Mouse (Mus musculus): ENCODE data around the gene Mpp5.
A peak's percentile ranks its signal among the peaks of the same experiment; 100 is the strongest.

Gene Mpp5

GRCm38 (mm10) chr12:78748557-78749377 is at the start of gene Mpp5:
Gene Mpp5, plus strand, starts transcription at chr12:78748907.
- peak; percentile 94 for DNase-seq

GRCm38 (mm10) chr12:78717783-78718182 is 30.9 kb upstream of the Mpp5 start:
- no peak for DNase-seq

GRCm38 (mm10) chr12:78727723-78728122 is 21.0 kb upstream of the Mpp5 start:
- no peak for DNase-seq

- no peak for DNase-seq
These were observed 9.1 kb upstream of the Mpp5 start for GRCm38 (mm10) chr12:78739633-78740032.

GRCm38 (mm10) chr12:78740289-78740688 is 8.4 kb upstream of the Mpp5 start:
- DNase-seq, result no peak

- DNase-seq, result no peak
These were observed 2.5 kb upstream of the Mpp5 start for GRCm38 (mm10) chr12:78746226-78746625.

- DNase-seq, result no peak
These were observed 1.3 kb upstream of the Mpp5 start for GRCm38 (mm10) chr12:78747406-78747805.

GRCm38 (mm10) chr12:78748113-78748512 is 594 bp upstream of the Mpp5 start:
- DNase-seq, result no peak

GRCm38 (mm10) chr12:78749378-78749801 is 683 bp downstream of the Mpp5 start:
- peak; percentile 52 for DNase-seq

- DNase-seq, result no peak
These were observed 13.3 kb downstream of the Mpp5 start for GRCm38 (mm10) chr12:78761979-78762378.

- DNase-seq, result no peak
These were observed 20.5 kb downstream of the Mpp5 start for GRCm38 (mm10) chr12:78769031-78769713.

GRCm38 (mm10) chr12:78773211-78773610 is 24.5 kb downstream of the Mpp5 start:
- no peak for DNase-seq

- DNase-seq, result no peak
These were observed 29.2 kb downstream of the Mpp5 start for GRCm38 (mm10) chr12:78777916-78778315.

GRCm38 (mm10) chr12:78778423-78779067 is 29.8 kb downstream of the Mpp5 start:
- DNase-seq, result no peak

GRCm38 (mm10) chr12:78788266-78788873 is 39.7 kb downstream of the Mpp5 start:
- no peak for DNase-seq

GRCm38 (mm10) chr12:78790791-78791190 is 42.1 kb downstream of the Mpp5 start:
- DNase-seq, result no peak

GRCm38 (mm10) chr12:78794236-78794635 is 45.5 kb downstream of the Mpp5 start:
- DNase-seq, result no peak

- DNase-seq, result no peak
These were observed 51.3 kb downstream of the Mpp5 start for GRCm38 (mm10) chr12:78800036-78800435.

- no peak for DNase-seq
These were observed 53.1 kb downstream of the Mpp5 start for GRCm38 (mm10) chr12:78801836-78802235.

GRCm38 (mm10) chr12:78814437-78814836 is 65.7 kb downstream of the Mpp5 start:
- DNase-seq, result no peak

GRCm38 (mm10) chr12:78834496-78834895 is 85.8 kb downstream of the Mpp5 start:
- no peak for DNase-seq

- no peak for DNase-seq
These were observed 91.2 kb downstream of the Mpp5 start for GRCm38 (mm10) chr12:78839906-78840305.

GRCm38 (mm10) chr12:78842429-78842828 is 93.7 kb downstream of the Mpp5 start:
- DNase-seq, result no peak

Data from cerebellum, adult 9-10 months (tissue).